Mouse (Mus musculus): ENCODE data around the gene Gm45717.

Gene Gm45717

GRCm38 (mm10) chr7:140943356-140943755 lies 12.4 kb downstream of the Gm45717 start:
- DNase-seq (ENCODE audit: low spot score in 2 of 2) = no peak

- no peak for DNase-seq (ENCODE audit: low spot score in 2 of 2)
Measured at GRCm38 (mm10) chr7:140942811-140943210, 12.9 kb downstream of the Gm45717 start.

GRCm38 (mm10) chr7:140942341-140942740 lies 13.4 kb downstream of the Gm45717 start:
- no peak for DNase-seq (ENCODE audit: low spot score in 2 of 2)

- peak; percentile 79 to 89 for DNase-seq (ENCODE audit: low spot score in 2 of 2)
Measured at GRCm38 (mm10) chr7:140941222-140942051, 14.3 kb downstream of the Gm45717 start, which contains the start of gene Pgghg. Pgghg (plus strand) TSS chr7:140941391.

GRCm38 (mm10) chr7:140939669-140940171 lies 16.0 kb downstream of the Gm45717 start:
- no peak for DNase-seq (ENCODE audit: low spot score in 2 of 2)

GRCm38 (mm10) chr7:140938896-140939295 lies 16.8 kb downstream of the Gm45717 start:
- DNase-seq (ENCODE audit: low spot score in 2 of 2) = no peak

GRCm38 (mm10) chr7:140938436-140938835 lies 17.3 kb downstream of the Gm45717 start:
- no peak for DNase-seq (ENCODE audit: low spot score in 2 of 2)

GRCm38 (mm10) chr7:140927181-140927580 lies 28.6 kb downstream of the Gm45717 start:
- no peak for DNase-seq (ENCODE audit: low spot score in 2 of 2)

GRCm38 (mm10) chr7:140923070-140923775 lies 32.5 kb downstream of the Gm45717 start:
- DNase-seq (ENCODE audit: low spot score in 2 of 2) = no peak

- DNase-seq (ENCODE audit: low spot score in 2 of 2) = no peak
Measured at GRCm38 (mm10) chr7:140922398-140923069, 33.2 kb downstream of the Gm45717 start.

- DNase-seq (ENCODE audit: low spot score in 2 of 2) = no peak
Measured at GRCm38 (mm10) chr7:140921225-140921975, 34.3 kb downstream of the Gm45717 start.

- peak in 1 of 2 experiments; percentile 51 for DNase-seq (ENCODE audit: low spot score in 2 of 2)
Measured at GRCm38 (mm10) chr7:140920418-140921029, 35.2 kb downstream of the Gm45717 start, which contains the start of gene Nlrp6. Nlrp6 (plus strand) TSS chr7:140920902.

GRCm38 (mm10) chr7:140919911-140920310 lies 35.8 kb downstream of the Gm45717 start:
- DNase-seq (ENCODE audit: low spot score in 2 of 2) = no peak

- no peak for DNase-seq (ENCODE audit: low spot score in 2 of 2)
Measured at GRCm38 (mm10) chr7:140914031-140914690, 41.6 kb downstream of the Gm45717 start.

- no peak for DNase-seq (ENCODE audit: low spot score in 2 of 2)
Measured at GRCm38 (mm10) chr7:140912846-140913482, 42.8 kb downstream of the Gm45717 start.

- DNase-seq (ENCODE audit: low spot score in 2 of 2) = no peak
Measured at GRCm38 (mm10) chr7:140912293-140912692, 43.4 kb downstream of the Gm45717 start.

GRCm38 (mm10) chr7:140908634-140909107 lies 47.1 kb downstream of the Gm45717 start:
- DNase-seq (ENCODE audit: low spot score in 2 of 2) = peak; percentile 61 to 86

- DNase-seq (ENCODE audit: low spot score in 2 of 2) = no peak
Measured at GRCm38 (mm10) chr7:140908181-140908580, 47.6 kb downstream of the Gm45717 start.

- no peak for DNase-seq (ENCODE audit: low spot score in 2 of 2)
Measured at GRCm38 (mm10) chr7:140907697-140908096, 48.0 kb downstream of the Gm45717 start.

GRCm38 (mm10) chr7:140907131-140907530 lies 48.6 kb downstream of the Gm45717 start:
- DNase-seq (ENCODE audit: low spot score in 2 of 2) = no peak
